Mouse (Mus musculus): Measurements from ENCODE around the gene Ptpn14.
"Not testable (repeated sequence)": the region's sequence is repeated elsewhere in the genome, so short reads cannot be mapped to it uniquely, and the experiment has no call there.

Ptpn14 gene

DNA sequence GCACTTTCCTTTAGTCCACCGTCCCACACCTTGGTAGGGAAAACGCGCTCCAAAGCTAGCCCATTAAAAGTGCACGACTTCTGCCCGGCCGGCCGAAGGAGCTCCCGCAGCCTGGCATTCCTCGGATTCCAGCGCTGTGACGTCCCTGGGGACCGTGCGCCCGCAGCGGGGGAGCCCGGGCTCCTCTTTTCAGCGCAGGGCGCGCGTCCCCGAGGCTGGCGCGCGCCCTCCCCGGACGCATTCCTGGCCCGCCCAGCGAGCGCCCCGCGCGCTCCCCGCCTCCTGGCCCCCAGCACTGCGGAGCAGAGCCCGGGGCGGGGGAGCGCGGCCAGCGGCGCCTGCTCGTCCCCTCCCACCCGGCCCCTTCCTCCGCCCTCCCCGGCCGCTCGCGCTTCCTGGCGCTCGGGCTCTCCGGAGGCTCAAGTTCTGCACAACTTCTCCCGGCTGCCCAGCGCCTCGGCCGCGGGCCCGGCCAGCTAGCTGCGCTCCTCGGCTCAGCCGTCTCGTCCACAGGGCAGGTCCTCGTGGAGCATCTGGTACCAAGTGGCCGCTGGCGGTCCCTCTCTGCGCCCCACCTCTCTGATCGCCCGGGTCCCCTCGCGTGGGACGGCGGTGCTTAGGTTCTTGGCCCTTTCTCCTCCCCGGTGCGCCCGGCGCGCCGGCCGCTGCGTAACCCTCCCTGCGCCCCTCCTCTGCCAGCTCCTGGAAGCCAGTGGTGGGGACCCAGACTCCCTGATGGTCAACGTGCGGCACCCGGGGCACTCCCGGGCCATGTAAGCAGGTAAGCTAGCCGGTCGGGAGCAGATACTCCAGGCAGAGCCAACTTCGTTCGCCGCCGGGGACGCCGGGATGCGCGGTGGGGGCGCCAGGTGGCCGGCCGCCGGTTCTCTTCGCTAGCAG lies at the start of gene Ptpn14:
Gene Ptpn14, plus strand, starts transcription at position 385 of the 900 bp plus-strand sequence.
- DNase-seq, result peak; percentile 92 to 96

DNA sequence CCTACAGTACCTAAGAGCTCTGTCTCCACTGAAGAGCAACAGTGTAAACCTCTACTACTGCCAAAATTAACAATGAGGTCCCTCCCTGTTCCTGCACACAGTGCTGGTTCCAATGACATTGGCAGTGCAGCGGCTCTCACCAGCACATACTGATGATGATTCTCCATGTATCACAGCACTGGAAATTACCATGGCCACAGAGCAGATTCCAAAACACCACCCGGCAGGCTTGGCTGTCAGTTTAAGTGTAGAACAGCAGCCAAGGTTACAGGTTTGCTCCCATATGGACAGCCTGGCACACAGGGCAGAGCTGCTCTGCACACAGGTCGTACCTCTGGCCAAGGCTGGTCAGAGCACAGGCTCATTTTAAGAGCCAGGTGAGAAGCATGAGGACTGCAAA lies 48.5 kb upstream of the Ptpn14 start:
- DNase-seq, result no peak

DNA sequence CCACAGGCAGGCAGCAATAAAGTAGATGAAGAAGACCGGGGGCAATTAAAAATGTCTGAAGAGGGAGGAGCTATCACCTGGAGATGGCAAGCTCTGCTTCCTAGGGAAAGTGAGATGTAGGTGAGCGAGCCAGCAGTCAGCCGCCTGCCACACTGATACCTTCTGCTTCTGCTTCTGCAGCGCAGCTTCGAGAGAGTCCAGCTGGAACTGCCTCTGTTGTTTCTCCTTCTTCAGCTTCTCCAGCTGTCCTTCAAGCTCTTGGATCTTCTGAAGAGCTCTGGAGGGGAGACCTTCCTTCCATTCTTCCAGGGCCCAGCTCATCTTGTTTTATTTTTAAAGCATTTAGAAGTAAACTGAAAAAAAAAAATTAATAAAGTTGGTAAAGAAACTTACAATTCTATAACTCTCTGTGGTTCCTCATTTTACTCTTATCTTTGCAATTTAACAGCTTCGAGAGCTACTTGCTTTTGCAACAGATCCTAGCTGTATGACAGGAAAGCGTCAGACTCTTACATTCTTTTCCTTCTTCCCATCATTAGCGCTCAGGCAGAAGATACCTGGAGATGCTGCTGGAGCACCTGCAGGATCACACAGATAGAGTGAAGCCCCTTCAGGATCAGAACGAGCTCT lies 43.2 kb upstream of the Ptpn14 start:
- DNase-seq, result no peak

DNA sequence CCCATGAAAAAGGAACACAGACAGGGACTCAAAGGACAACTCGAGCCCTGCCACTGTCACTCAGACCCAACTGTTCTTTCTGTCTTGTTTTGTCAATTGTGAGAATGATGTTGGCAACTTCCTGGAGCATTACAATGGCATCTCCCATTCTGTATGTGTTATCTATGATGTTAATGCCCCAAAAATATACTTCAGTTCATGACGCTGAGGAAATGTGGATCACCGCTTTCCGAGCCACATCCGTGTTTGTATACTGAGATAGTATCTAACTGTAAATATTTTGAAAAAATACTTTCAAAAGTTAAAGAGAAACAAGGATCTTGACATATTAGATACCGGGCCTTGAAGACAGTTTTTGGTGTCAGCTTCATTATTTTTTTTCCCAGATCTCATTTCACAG lies 42.0 kb upstream of the Ptpn14 start:
- no peak for DNase-seq

DNA sequence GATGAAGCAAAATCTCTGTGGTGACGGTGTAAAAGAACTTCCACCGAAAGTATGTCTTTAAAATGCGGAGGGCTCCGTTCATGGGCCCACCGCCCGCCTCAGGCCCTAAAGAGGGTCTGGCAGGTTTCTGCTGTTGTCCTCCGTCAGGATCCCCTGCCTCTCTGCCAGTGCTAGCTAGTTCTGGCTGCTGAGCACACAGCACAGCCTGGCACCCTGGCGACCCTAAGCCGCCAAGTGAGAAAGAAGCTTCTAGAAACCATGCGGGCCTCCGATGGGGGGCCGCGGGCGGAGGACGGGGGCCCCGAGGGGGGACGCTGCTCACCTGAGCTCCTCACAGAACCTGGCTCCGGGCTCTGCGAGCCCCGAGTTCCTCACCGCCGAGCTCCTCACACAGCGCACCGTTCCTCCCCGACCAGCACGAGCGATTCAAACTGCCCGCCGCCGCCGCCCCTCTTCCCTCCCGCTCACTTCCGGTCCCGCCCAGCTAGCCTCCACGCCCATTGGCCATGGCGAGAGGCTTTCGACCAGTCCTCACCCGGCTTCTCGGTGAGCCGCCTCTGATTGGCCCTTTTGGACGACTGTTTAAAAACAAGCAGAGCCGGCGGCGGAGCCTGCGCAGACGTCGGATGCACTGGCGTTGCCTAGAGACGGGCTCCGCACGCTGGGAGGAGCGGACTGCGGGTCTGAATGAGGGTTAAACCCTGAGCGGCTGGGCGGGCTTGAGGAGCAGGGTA lies 40.2 kb upstream of the Ptpn14 start, which contains the start of gene Cenpf:
Gene Cenpf, minus strand, starts transcription at position 433 of the 734 bp plus-strand sequence.
- peak; percentile 98 to 99 for DNase-seq

DNA sequence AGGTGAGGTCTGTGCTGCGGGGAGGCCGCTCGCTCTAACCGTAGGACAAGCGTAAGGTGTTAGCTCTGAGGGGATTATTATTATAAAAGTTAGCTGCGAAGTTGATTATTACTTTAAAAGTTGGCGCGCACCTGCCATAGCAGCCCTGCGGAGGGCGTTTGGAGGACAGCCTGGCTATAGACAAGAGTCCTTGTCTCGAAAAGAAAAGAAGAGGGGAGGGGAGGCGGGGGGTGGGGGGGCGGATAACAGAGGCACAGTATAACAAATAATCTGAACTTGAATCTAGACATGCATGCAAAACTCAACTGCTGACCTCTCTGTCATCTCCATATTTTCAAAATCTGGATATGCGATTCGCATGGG lies 39.7 kb upstream of the Ptpn14 start:
- no peak for DNase-seq

DNA sequence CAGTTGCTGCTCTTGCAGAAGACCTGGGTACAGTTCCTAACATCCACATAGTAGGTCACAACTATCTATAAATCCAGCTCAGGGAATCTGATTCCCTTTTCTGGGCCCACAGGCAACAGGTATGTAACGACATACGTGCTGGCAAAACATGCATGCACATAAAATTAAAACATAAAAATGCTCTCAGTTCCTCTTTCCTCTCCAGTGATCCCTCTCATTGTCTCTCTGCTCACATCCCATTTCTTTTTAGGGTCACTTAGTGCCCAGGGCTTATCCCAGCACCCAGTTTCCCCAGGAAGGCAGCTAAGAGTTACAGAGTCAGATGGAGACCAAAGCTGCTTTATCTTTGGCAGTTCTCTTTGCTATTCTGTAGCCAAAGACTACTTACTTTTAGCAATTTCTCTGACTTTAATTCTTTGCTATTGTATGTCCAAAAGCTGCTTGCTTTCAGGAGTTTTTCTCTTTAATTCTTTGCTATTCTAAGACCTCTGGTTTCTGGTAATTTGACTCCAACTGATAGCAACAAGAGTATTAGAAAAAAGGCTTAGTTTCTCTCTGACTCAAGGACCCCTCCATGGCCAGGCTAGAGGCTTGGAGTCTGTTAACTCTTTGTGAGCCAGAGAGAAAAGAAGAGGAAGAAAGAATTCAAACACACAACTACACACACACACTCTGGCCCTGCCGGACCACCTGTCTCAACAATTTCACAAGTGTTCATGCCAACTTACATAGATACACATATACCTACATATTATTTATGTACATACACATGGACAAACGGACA lies 38.8 kb upstream of the Ptpn14 start:
- no peak for DNase-seq

DNA sequence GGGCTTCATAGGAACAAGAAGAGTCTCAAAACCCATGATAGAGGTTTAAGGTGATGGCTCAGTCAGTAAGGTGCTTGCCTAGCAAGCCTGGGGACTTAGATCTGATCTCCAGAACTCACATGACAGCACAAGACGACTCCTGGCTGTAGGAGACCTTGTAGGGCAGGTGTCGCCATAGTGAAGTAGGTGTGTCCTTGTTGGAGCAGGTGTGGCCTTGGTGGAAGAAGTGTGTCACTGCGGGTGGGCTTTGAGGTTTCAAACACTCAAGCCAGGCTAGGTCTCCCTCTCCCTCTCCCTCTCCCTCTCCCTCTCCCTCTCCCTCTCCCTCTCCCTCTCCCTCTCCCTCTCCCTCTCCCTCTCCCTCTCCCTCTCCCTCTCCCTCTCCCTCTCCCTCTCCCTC lies 35.6 kb upstream of the Ptpn14 start:
- DNase-seq, result not testable (repeated sequence)

DNA sequence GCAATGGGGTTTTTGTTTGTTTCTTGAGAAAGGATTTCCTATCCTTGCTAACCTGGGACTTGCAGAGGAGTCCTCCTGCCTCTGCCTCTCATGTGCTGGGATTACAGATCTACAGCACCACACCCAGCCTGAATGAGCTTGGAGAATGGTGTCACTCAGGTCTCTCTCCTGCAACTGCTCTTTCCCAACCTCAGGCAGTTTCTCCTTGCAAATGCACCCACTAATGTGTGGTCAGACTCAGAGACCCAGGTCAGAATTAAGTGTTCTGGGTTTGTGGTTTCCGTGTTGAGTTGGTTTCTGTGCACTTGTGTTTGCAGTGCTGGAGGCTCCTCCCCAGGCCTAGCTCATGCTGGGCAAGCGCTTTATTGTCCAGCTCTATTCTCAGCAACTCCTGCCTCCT lies 33.7 kb upstream of the Ptpn14 start:
- DNase-seq, result no peak

DNA sequence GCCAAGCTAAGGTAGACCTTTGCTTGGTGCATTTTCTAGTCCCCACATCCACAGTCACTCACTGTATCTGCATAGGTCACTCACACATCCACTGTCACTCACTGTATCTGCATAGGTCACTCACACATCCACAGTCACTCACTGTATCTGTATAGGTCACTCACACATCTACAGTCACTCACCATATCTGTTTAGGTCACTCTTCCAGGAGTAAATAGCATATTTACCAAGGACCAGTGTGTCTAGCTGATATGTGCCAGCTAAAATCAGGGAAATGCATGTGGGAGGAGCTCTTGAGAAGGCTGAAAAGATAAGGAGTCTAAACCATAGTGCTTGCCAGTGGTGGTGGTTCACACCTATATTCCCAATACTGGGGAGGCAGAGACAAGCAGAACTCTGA lies 32.7 kb upstream of the Ptpn14 start:
- DNase-seq, result no peak

DNA sequence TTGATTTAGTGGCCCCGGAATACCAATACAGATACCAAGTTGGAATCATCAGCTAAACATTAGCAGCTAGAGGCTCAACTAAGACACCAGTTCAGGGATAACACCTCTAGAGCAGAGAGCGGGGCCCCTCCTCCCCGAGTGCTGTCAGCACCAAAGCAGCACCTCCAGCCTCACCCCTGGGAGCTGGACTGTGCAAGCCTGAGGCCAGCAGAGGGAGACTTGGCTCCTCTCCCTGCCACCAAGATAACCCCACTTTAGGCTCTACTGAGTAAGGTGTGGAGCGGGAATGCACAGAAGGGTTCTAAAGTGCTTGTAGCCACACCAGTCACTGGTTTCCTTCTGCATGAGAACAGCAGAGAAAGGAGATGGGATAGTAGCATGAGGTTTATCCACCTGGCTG lies 29.7 kb upstream of the Ptpn14 start:
- peak in 1 of 2 experiments; percentile 42 for DNase-seq

DNA sequence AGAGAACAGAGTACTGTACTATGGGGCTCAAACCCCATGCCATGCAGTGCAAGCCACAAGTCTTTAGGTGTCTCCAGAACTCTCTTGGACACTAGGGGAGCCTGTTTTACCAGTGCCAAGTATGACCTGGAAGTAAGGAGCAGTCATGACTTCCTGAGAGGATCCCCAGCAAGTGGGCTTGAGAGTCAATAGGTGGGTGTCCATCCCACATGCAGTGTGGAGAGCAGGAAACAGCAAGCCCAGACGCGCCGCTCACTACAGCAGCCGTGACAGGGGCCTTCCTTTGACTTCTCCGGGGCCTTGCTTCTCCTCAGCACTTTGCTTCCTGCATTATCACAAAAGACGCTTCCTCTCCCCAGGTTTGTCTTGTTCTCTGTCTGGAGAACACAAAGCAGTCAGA lies 27.9 kb upstream of the Ptpn14 start:
- no peak for DNase-seq

DNA sequence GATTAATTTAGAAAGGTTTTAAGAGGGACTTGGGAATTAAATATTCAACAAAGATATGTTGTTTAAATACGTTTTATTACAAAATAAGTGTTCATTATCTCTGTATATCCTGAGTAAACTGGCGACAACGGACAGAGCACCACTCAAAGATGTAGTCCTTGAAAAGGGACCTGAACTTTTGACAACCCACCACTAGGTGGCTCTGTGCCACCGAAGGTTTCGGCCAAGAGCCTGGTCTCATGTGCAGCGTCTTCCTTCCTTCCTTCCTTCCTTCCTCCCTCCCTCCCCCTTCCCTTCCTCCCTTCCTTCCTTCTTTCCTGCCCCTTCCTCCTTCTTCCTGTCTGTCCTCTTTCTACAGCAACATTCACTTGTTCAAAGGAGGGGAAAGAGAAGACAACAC lies 27.1 kb upstream of the Ptpn14 start:
- DNase-seq, result peak; percentile 82 to 85

DNA sequence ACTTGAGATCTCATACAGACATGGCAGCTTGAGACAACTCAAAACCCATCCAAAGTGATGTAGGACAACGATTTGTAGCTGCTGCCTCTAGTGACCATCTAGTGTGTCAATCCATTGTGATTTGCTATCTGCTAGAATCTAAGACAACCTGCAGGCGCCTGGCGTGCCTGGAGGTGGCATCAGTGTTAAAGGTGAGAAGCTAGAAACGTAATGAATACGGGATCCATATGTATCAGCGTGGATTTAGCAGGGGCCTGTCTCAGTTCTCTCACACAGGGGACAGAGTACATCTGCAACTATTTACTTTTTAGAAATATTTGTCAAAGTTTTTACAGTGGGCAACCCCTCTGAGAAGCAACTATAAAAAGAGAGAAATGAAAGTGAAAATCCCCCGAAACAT lies 24.9 kb upstream of the Ptpn14 start:
- peak; percentile 46 to 62 for DNase-seq

DNA sequence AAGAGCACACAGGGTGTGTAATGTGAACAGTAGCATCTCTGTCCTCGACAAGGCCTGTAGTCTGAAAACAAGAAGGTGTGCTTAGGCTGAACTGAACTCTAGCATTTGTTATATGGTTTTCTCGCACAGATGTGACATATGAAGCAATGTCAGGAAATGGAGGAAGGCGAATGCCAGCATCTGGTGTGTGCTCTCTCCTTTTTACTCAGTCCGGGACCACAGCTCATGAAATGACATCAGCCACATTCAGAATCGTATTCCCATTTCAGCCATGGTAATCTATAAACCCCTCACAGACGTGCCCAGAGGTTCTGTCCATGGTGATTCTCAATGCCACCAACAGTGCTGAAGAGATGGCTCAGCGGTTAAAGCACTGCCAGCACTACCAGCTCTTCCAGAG lies 24.5 kb upstream of the Ptpn14 start:
- DNase-seq, result no peak

DNA sequence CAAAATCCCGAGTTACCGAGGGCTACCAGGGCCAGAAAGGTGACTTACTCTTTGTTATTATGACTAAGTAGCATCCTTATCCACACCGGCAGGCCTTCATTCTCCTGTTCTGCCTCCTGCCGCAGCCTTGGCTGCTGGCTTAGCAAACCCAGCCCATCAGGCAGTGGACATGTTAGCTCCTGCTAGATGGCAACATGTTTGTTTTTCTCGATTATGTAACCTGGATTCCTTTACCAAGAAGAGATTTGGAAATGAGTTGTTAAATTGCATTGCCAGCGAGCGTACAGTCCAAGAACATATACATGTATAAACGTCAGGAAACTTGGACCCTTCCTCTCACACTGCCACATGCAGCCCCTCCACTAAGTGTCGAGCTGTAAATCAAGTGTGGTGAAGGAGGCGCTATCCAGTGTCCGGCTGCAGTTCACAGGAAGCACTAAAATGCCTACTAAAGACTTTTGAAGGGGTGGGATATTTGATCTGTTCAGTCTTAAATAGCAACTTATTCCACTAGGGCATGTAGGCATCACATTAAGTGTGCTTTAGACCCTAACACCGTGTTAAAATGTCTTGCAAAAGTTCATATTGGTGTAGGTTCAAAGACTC lies 21.9 kb upstream of the Ptpn14 start:
- DNase-seq, result no peak

DNA sequence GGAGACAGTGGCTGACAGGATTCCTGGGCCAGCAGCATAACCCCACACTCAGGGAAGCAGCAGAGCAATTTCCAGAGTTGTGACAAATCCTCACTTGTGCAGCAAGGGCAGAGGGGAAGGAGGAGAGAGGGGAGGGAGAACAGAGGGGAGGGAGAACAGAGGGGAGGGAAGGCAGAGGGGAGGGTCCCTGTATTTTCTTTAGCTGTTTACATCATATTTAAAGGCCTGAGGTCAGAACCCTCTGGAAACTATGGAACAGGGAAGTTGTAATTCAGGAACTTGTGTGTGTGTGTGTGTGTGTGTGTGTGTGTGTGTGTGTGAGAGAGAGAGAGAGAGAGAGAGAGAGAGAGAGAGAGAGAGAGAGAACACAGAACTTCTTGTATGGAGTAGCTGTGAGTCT lies 21.1 kb upstream of the Ptpn14 start:
- DNase-seq, result peak in 1 of 2 experiments; percentile 23

DNA sequence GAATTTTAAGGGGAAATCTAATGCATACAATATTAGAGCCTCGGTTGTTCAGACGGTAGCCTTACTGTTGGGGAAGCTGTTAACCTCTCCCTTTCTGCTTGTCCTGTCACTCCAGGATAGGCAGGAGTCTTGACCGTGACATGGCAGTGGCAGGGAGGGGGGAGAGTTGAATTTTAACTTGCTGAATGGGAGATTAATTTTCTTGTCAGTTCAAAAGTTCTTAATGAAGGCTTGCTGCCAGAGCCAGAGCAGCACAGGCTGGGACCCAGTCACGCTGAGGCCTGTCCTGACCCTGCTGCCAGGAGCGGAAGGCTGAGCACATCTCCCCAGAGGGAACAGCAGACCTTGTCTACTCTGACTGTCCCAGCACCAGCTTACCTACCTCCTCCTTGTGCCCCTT lies 20.6 kb upstream of the Ptpn14 start:
- peak; percentile 50 to 65 for DNase-seq

DNA sequence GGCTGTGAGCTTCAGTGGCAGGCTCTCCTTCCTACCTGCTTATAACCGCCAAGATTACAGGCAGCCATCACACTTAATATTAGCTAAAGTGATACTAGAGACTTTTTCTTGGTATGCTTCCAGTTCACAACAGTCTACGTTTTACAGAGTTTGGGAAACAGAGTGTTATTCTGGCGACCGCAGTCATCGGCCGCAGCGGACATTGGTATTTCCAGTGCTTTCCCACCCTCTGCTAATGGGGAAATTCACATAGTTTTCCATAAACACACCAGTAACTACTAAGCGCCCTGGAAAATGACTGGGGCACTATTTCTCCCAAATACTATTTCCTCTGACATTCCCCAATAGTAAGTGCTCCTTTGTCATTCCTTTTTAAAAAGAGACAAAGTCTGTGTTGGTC lies 19.1 kb upstream of the Ptpn14 start:
- no peak for DNase-seq

DNA sequence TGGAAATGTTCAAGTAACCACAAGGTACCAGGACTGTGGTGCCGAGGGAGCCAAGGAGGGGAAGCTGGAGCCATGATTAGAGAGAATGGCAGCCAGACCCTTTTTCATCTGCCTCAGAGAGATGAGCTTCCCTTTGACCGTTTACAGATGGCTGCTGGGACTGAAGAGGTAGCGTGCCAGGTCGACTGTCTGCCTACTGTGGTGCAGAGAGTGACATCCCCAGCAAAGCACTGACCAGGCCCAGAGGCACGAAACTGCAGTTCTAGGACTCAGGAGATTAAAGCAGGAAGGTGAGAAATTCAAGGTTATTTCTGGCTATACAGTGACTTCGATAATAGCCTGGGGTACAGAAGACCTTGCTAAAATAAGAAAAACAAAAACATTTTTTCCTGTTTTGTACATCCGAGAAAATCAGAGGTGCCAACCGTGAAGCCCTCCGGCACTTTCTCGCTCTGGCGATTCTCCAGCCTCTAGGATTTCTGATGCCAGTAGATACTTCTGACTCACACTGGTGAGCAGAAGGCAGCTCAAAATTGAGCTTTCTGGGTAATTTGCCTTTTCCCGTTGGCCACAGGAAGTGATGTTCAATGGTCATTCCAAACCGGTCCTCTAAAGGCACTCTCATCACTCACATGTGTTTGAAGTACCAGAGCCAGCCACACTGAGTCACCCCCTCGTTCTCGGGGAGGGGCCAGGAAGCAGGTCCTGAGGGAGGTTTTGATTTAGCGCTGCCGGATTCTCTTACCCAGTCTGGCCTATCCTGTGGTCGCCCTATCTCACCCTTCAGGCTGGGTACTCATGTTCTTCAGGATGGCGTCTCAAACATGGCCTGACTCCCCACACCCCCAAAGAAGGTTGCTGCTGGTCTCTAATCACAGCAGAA lies 11.9 kb upstream of the Ptpn14 start:
- DNase-seq, result no peak

DNA sequence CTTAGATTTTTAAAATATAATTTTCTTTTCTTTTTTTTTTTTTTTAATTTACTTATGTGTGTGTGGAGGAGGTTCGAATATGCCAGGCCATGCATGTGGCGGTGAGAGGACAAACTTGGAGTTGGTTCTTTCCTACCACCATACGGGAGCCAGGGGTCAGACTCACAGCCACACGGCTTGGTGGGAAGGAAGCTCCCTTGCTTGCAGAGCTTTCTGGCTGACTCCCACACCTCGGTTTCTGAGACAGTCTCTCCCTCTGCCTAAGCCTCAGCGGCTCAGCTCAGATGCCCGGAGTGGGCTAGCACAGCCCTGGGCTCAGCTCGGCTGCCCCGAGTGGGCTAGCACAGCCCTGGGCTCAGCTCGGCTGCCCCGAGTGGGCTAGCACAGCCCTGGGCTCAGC lies 10.5 kb upstream of the Ptpn14 start:
- DNase-seq, result no peak
